21 mouse cellular contexts compared by ENCODE assay signal in genomic region chr11:34544631-34545030, GRCm38 (mm10).
DNase-seq lines count a peak whose midpoint lies in the region; ATAC-seq and TF ChIP-seq lines count a peak whose summit lies in the region.
"Had no signal": no experiment of that assay in that cellular context is flagged by ENCODE, and none has a peak within 500 bp of the region (broad histone marks: within the 10 kb centered on the region; RNA-seq: fewer than 3 reads in every experiment).

No protein-coding gene starts in this region.

- no peaks in the 10 kb centered on the region for H3K36me3 ChIP-seq in lung, postnatal 0 days (ENCODE audit: insufficient read depth, low read length)
- no peaks in the 10 kb centered on the region for H3K36me3 ChIP-seq in heart, embryonic 11.5 days (ENCODE audit: control insufficient read depth, insufficient read depth, low read length)
- H3K36me3 ChIP-seq: hindbrain, embryonic 15.5 days; midbrain, embryonic 12.5 days; neural tube, embryonic 12.5 days had no signal

- 80% methylated on average over 7 of the region's 7 CpGs for WGBS in lung, postnatal 0 days
- WGBS in heart, embryonic 11.5 days (ENCODE audit: insufficient replicate concordance), result 76% methylated on average over 7 of the region's 7 CpGs

- no peak overlapping the region for H3K4me3 ChIP-seq in lung, postnatal 0 days (ENCODE audit: low read depth, low read length)
- H3K4me3 ChIP-seq in heart, embryonic 11.5 days (ENCODE audit: low read depth, low read length), result no peak overlapping the region
- H3K4me3 ChIP-seq: hindbrain, embryonic 15.5 days; liver, embryonic 13.5 days; midbrain, embryonic 12.5 days; neural tube, embryonic 12.5 days had no signal

- no peak overlapping the region for H3K4me2 ChIP-seq in lung, postnatal 0 days (replicated peaks; ENCODE audit: low read depth, low read length)
- H3K4me2 ChIP-seq in heart, embryonic 11.5 days, result no peak overlapping the region
- H3K4me2 ChIP-seq: hindbrain, embryonic 15.5 days; liver, embryonic 13.5 days; midbrain, embryonic 12.5 days; neural tube, embryonic 12.5 days had no signal

- peak; percentile 36; the same call in 1 of the 2 replicates for ATAC-seq in cerebellum, adult (ENCODE audit: insufficient number of reproducible peaks, low FRiP score, low TSS enrichment)
- ATAC-seq in lung, postnatal 0 days, result no peak
- ATAC-seq in common myeloid progenitor, adult 5-6 weeks (replicated peaks; ENCODE audit: low read depth, poor library complexity, severe bottlenecking), result peak; percentile 42; the same call in 1 of the 2 replicates
- no peak for ATAC-seq in heart, embryonic 11.5 days (replicated peaks; ENCODE audit: insufficient number of reproducible peaks, low FRiP score, low TSS enrichment)
- ATAC-seq: forebrain, postnatal 0 days; Patski had no signal

- no peaks in the 10 kb centered on the region for H3K4me1 ChIP-seq in lung, postnatal 0 days (ENCODE audit: insufficient read depth, low read depth, low read length)
- H3K4me1 ChIP-seq in heart, embryonic 11.5 days (ENCODE audit: control insufficient read depth, insufficient read depth, low read length), result no peaks in the 10 kb centered on the region
- H3K4me1 ChIP-seq: hindbrain, embryonic 15.5 days; liver, embryonic 13.5 days; midbrain, embryonic 12.5 days; neural tube, embryonic 12.5 days had no signal

- 0 out of 2 replicates have a peak, but pooled peaks cover 6% of the 10 kb centered on the region for H3K9me3 ChIP-seq in lung, postnatal 0 days (ENCODE audit: low read length)
- H3K9me3 ChIP-seq in heart, embryonic 11.5 days (replicated peaks; ENCODE audit: control insufficient read depth, low read length), result peaks cover 4% of the 10 kb centered on the region

- no peak for TF ChIP-seq CTCF in lung, postnatal 0 days (IDR thresholded peaks at IDR 0.05)

- no peak overlapping the region for H3K27ac ChIP-seq in lung, postnatal 0 days (ENCODE audit: low read length)
- H3K27ac ChIP-seq in heart, embryonic 11.5 days (ENCODE audit: low read depth, low read length), result no peak overlapping the region
- H3K27ac ChIP-seq: hindbrain, embryonic 15.5 days; liver, embryonic 13.5 days; midbrain, embryonic 12.5 days; neural tube, embryonic 12.5 days had no signal

- no peak for TF ChIP-seq EP300 in lung, postnatal 0 days (IDR thresholded peaks at IDR 0.05)

- DNase-seq in cerebellum, adult 9-10 months, result no peak
- peak; percentile 21 for DNase-seq in lung, postnatal 0 days (ENCODE audit: low spot score)
- DNase-seq in lung, postnatal 10 days, result no peak
- DNase-seq in naive thymus-derived CD4-positive, alpha-beta T cell, adult 2 months (ENCODE audit: low read depth), result peak; percentile 63
- DNase-seq in testis, postnatal 10 days (ENCODE audit: low spot score), result no peak
- DNase-seq: adrenal gland, adult 8-10 months; cerebellum, postnatal 25 days; forebrain, postnatal 0 days; gastrocnemius, postnatal 25 days; kidney, adult 9 months; layer of hippocampus, adult 9-11 months; liver, embryonic 13.5 days; lung, postnatal 36 days; thymus, postnatal 4 days had no signal

- H3K9ac ChIP-seq in lung, postnatal 0 days (replicated peaks; ENCODE audit: low read depth), result no peak overlapping the region
- no peak overlapping the region for H3K9ac ChIP-seq in heart, embryonic 11.5 days (ENCODE audit: low read depth, low read length)
- H3K9ac ChIP-seq: forebrain, postnatal 0 days; hindbrain, embryonic 15.5 days; liver, embryonic 13.5 days; midbrain, embryonic 12.5 days; neural tube, embryonic 12.5 days had no signal

- H3K27me3 ChIP-seq in lung, postnatal 0 days (replicated peaks; ENCODE audit: insufficient read depth, low read length), result no peaks in the 10 kb centered on the region
- H3K27me3 ChIP-seq in heart, embryonic 11.5 days (ENCODE audit: control insufficient read depth, insufficient read depth, low read length), result no peaks in the 10 kb centered on the region
- H3K27me3 ChIP-seq: hindbrain, embryonic 15.5 days; liver, embryonic 13.5 days; midbrain, embryonic 12.5 days; neural tube, embryonic 12.5 days; Patski had no signal

Comparison
In these comparisons a context has a peak if more than half of its experiments do, and no peak if none do; other contexts are left out.
1. DNase-seq: peak in lung, postnatal 0 days (single experiment) and naive thymus-derived CD4-positive, alpha-beta T cell, adult 2 months (single experiment); none in cerebellum, adult 9-10 months (single experiment), lung, postnatal 10 days (single experiment) and testis, postnatal 10 days (single experiment).
2. ATAC-seq: peak in cerebellum, adult (single experiment) and common myeloid progenitor, adult 5-6 weeks (single experiment); none in lung, postnatal 0 days (single experiment) and heart, embryonic 11.5 days (single experiment).